Mouse (Mus musculus) forebrain, embryonic 14.5 days (tissue): Measurements from ENCODE around the gene Ikzf1. TPM values are rescaled to one million over a fixed set of nuclear protein-coding genes. Genes with fewer than 3 reads are reported as not detected.
A peak's percentile ranks its signal among the peaks of the same experiment; 100 is the strongest.

Experiments
- ATAC-seq: fragments of 200-750 bp; cut with Nextera tagmentation; 2 replicates; pipeline ENCODE4 v1.8.0; 2017; ENCODE audit warnings: mild to moderate bottlenecking, moderate library complexity
- DNase-seq: peaks from one replicate; pipeline ENCODE4 v3.0.0-alpha.2; 2015; ENCODE audit warnings: low spot score
- H3K27ac ChIP-seq: fragments of 300-500 bp; sonication (generic); 2 replicates; pipeline ENCODE4 v1.5.1; 2014; ENCODE audit warnings: low read depth, mild to moderate bottlenecking, control low read depth, low read length, moderate library complexity
- H3K27me3 ChIP-seq: fragments of 300-500 bp; sonication (generic); replicated peaks from 2 replicates; pipeline ENCODE4 v1.6.1; 2014; ENCODE audit warnings: low read length, control low read depth, mixed read lengths; ENCODE audit not compliant: control insufficient read depth, insufficient read depth
- H3K36me3 ChIP-seq: fragments of 300-500 bp; sonication (generic); 2 replicates; pipeline ENCODE4 v1.6.1; 2014; ENCODE audit warnings: low read length, control low read depth; ENCODE audit not compliant: control insufficient read depth, insufficient read depth
- H3K4me1 ChIP-seq: fragments of 300-500 bp; sonication (generic); 2 replicates; pipeline ENCODE4 v1.6.1; 2014; ENCODE audit warnings: antibody characterized with exemption, low read length, control low read depth; ENCODE audit not compliant: control insufficient read depth, insufficient read depth
- H3K4me2 ChIP-seq: fragments of 300-500 bp; sonication (generic); 2 replicates; pipeline ENCODE4 v1.6.1; 2014; ENCODE audit warnings: mild to moderate bottlenecking, control low read depth, low read length
- H3K4me3 ChIP-seq: fragments of 300-500 bp; sonication (generic); 2 replicates; pipeline ENCODE4 v1.5.1; 2014; ENCODE audit warnings: low read depth, low read length, control low read depth
- H3K9ac ChIP-seq: fragments of 300-500 bp; sonication (generic); 2 replicates; pipeline ENCODE4 v1.6.1; 2014; ENCODE audit warnings: mild to moderate bottlenecking, low read length, control low read depth, moderate library complexity
- H3K9me3 ChIP-seq: fragments of 300-500 bp; sonication (generic); replicated peaks from 2 replicates; pipeline ENCODE4 v1.6.1; 2016; ENCODE audit warnings: low read length, control low read depth, mixed read lengths; ENCODE audit not compliant: control insufficient read depth
- WGBS: fragments of 180-500 bp; shearing (Covaris S2); extraction: QIAGEN DNeasy Blood & Tissue Kit; methylation state at CpG from one replicate; pipeline ENCODE4 v1.1.7; 2014; 5-methylcytosine and 5-hydroxymethylcytosine counted together
- polyA plus RNA-seq: library from polyadenylated mRNA; unstranded; fragments of >200 nt; fragmentation: Nextera tagmentation; extraction: Ambion mirVana; gene quantifications from 2 replicates; pipeline ENCODE4 v1.2.1, GENCODE M21; 2014

The Ikzf1 gene
- polyA plus RNA-seq, 1 experiment from 2014 or later, result 1.9 TPM

DNA sequence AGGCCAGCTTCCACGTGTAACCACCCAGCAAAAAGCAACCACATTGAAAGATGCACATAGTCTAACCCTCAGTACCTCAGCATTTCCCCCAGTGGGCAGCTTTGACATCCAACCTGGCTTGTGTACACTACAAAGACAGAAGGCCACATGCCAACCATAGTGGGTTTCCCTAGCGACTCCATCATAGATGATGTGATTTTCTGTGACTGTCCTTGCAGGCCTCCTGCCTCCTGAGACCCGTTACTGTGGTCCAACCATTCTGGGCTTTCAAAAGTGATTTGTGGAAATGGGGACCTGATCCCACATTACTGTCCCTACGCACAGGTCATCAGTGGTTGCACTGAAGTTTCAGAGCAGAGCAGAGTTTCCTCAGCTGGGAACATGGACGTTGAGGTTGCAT, 90.1 kb downstream of the Ikzf1 start:
- ATAC-seq (no peak), DNase-seq (no peak)
- H3K36me3 ChIP-seq, result no peaks in the 10 kb centered on the region
- no peak overlapping the region for H3K4me2 ChIP-seq
- H3K4me1 ChIP-seq, result no peaks in the 10 kb centered on the region
- H3K9ac ChIP-seq, result no peak overlapping the region
- WGBS, result 86% methylated on average over 5 of the region's 5 CpGs
- no peaks in the 10 kb centered on the region for H3K27me3 ChIP-seq
- H3K9me3 ChIP-seq, result no peaks in the 10 kb centered on the region
- no peak overlapping the region for H3K27ac ChIP-seq
- H3K4me3 ChIP-seq, result no peak overlapping the region

DNA sequence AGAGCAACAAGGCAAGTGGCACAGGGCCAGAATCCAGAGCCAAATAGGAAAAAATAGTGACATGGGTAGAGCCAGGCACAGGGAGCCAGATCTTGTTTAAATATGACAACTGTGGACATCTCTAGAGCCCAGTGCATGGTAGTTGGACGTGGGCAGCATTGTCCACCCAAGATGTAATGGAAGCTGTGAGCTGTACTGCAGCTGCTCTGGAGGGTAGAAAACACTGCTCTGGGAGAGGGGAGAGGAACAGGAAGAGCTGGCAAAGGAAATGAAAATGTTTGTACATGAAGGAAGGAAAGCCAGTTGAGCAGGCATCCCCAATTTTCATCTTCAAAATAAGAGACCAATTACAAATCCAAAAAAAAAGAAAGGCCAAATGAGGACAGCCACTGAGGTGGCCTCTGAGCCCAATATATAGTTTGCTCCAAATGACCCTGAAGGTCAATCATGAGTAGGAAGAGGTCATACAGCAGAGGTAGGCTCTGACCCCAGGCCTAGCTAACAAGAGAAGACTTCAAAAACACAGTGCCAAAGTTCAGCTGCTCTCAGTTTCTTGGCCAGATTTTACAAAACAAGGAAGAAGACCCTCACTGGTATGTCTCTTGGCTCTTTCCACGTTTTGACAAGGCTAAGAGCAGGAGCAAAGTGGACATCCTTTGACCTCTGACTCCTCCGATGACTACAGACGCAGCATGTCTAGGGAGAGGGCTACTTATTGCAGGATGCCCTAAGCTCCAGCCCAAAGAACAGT, 91.4 kb downstream of the Ikzf1 start:
- H3K4me3 ChIP-seq, result no peak overlapping the region
- no peak overlapping the region for H3K4me2 ChIP-seq
- H3K4me1 ChIP-seq, result no peaks in the 10 kb centered on the region
- no peaks in the 10 kb centered on the region for H3K27me3 ChIP-seq
- WGBS, result 73% methylated on average over 4 of the region's 4 CpGs
- no peak overlapping the region for H3K27ac ChIP-seq
- DNase-seq (no peak), ATAC-seq (no peak)
- no peaks in the 10 kb centered on the region for H3K36me3 ChIP-seq
- H3K9me3 ChIP-seq, result no peaks in the 10 kb centered on the region
- H3K9ac ChIP-seq, result no peak overlapping the region

DNA sequence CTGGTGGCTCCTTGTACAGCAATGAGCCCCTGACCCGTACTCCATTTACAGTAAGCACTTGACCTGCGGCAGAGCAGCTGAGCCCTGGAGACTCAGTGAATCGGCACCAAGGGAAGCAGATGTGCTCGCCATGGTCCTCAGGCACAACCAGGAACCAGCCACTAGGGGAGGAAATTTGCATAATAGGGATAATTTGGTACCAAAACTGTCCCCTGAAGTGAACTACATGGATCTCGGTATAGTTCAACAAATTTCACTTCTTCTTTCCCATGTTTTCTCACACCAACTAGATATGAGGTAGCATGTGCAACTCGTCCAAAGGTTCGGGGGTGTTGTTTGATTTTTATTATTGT, 92.0 kb downstream of the Ikzf1 start:
- H3K27me3 ChIP-seq, result no peaks in the 10 kb centered on the region
- no peak overlapping the region for H3K4me2 ChIP-seq
- WGBS, result 85% methylated on average over 7 of the region's 7 CpGs
- H3K4me1 ChIP-seq, result no peaks in the 10 kb centered on the region
- no peak overlapping the region for H3K9ac ChIP-seq
- no peak overlapping the region for H3K4me3 ChIP-seq
- ATAC-seq (no peak), DNase-seq (no peak)
- no peaks in the 10 kb centered on the region for H3K36me3 ChIP-seq
- H3K27ac ChIP-seq, result no peak overlapping the region
- H3K9me3 ChIP-seq, result no peaks in the 10 kb centered on the region

DNA sequence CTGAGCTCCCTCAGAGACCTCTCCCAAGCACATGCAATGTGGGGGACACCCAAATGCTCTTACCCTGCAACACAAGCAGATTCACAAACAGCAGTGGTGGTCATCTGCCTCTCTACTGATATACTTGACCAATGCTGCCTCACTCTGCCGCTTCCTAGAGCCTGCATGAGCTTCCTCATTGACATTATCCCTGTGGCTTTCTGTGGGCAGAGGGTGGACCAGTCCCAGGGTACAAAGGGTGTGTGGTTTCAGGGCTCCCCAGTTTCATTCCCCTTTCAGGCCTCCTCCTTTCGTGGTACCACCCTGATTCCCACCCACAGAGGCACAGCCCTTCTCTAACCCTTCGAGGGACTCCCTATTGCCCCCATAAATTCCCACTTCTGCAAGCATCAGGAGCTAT, 92.4 kb downstream of the Ikzf1 start:
- Histone ChIP-seq H3K9me3 (no peaks in the 10 kb centered on the region), H3K4me3 (no peak overlapping the region), H3K27me3 (no peaks in the 10 kb centered on the region), H3K9ac (no peak overlapping the region), H3K27ac (no peak overlapping the region), H3K4me1 (no peaks in the 10 kb centered on the region), H3K4me2 (no peak overlapping the region), H3K36me3 (no peaks in the 10 kb centered on the region)
- ATAC-seq (no peak), DNase-seq (no peak)
- WGBS, result 76% methylated on average over 3 of the region's 3 CpGs

DNA sequence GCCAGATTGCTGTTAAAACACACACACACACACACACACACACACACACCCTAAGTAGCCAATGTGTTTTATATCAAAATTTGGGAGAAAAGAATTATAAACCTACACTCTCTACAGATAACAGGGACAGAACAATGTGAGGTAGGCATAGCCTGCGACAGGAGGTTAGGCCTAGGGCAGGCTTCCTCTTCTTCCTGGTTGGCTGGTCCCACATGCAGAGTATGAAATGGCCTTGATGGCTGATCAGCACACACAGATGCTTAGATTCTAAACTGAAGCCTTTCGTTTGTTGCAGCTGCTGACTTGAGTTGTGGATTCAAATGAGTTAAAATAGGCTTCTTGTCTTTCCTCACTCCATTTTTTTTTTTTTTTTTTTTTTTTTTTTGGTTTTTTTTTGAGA, 93.0 kb downstream of the Ikzf1 start:
- no peak overlapping the region for H3K27ac ChIP-seq
- DNase-seq (no peak), ATAC-seq (no peak)
- no peak overlapping the region for H3K9ac ChIP-seq
- H3K4me1 ChIP-seq, result no peaks in the 10 kb centered on the region
- H3K9me3 ChIP-seq, result no peaks in the 10 kb centered on the region
- 89% methylated on average over 2 of the region's 2 CpGs for WGBS
- H3K36me3 ChIP-seq, result no peaks in the 10 kb centered on the region
- no peak overlapping the region for H3K4me3 ChIP-seq
- no peaks in the 10 kb centered on the region for H3K27me3 ChIP-seq
- no peak overlapping the region for H3K4me2 ChIP-seq

DNA sequence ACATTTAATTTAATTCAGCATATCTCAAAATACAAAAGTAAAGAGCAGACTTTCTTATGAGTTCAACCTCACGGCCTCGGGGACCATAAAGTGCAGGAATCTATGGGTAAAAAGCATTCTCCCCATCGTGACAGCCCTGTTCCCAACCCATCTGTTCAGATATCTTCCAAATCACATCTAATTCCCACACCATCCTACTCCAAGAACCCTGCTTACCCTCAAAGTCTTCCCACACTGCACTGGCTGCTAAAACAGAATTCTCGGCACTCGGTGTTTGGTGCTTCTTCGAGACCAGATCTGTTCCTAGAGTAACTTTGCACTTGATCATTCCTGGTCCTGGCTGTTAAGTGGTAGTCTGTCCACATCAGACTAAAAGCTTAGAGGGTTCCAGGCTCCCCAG, 93.5 kb downstream of the Ikzf1 start:
- Histone ChIP-seq H3K4me3 (no peak overlapping the region), H3K27me3 (no peaks in the 10 kb centered on the region), H3K27ac (no peak overlapping the region), H3K36me3 (no peaks in the 10 kb centered on the region), H3K9ac (no peak overlapping the region), H3K4me1 (no peaks in the 10 kb centered on the region), H3K4me2 (no peak overlapping the region), H3K9me3 (no peaks in the 10 kb centered on the region)
- ATAC-seq (no peak), DNase-seq (no peak)
- 92% methylated on average over 6 of the region's 6 CpGs for WGBS

DNA sequence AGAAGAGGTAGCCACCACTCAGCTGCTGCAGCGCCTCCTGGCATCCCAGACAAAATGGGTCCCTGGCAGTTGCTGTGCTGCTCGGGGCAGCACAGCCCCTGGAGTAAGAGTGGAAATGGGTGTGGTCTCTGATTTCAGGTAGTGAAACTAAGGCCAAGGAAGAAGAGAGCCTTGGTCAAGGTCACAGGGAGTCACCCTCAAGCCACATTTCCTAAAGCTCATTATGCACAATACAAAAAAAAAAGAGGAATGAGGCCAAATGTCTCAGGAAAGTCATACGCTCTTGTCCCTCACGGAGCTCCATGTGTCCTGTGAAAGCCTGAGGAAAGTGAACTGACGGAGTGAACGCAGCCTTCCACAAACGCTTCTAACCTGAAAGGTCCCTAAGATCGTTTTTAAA, 96.9 kb downstream of the Ikzf1 start:
- H3K4me2 ChIP-seq, result no peak overlapping the region
- H3K9me3 ChIP-seq, result no peaks in the 10 kb centered on the region
- no peak for ATAC-seq
- H3K27me3 ChIP-seq, result no peaks in the 10 kb centered on the region
- H3K36me3 ChIP-seq, result no peaks in the 10 kb centered on the region
- H3K27ac ChIP-seq, result no peak overlapping the region
- WGBS, result 81% methylated on average over 8 of the region's 8 CpGs
- no peaks in the 10 kb centered on the region for H3K4me1 ChIP-seq
- no peak for DNase-seq
- H3K9ac ChIP-seq, result no peak overlapping the region
- H3K4me3 ChIP-seq, result no peak overlapping the region

DNA sequence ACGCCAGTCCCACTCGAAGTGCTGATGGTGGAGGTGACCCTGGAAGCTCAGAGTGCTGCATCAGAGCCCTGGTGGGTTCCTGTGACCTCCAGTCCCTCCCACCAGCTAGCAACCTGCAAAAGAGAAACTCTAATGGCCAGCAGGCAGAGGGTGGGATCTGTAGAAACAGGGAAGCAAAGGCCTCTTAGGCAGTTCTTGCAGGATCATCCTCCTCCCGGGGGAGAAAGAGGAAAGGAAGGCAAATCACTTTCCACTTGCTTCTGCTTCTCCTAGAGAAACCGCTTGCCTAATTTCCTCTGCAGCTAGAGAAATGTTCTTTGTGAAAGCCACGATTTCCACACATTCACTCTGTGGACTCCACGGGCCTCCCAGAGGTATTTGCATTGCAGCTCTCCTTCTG, 100.7 kb downstream of the Ikzf1 start:
- WGBS, result 72% methylated on average over 6 of the region's 6 CpGs
- H3K4me1 ChIP-seq, result no peaks in the 10 kb centered on the region
- no peak overlapping the region for H3K4me3 ChIP-seq
- no peak overlapping the region for H3K27ac ChIP-seq
- H3K9me3 ChIP-seq, result no peaks in the 10 kb centered on the region
- H3K36me3 ChIP-seq, result no peaks in the 10 kb centered on the region
- H3K4me2 ChIP-seq, result no peak overlapping the region
- H3K27me3 ChIP-seq, result no peaks in the 10 kb centered on the region
- ATAC-seq (no peak), DNase-seq (no peak)
- H3K9ac ChIP-seq, result no peak overlapping the region

DNA sequence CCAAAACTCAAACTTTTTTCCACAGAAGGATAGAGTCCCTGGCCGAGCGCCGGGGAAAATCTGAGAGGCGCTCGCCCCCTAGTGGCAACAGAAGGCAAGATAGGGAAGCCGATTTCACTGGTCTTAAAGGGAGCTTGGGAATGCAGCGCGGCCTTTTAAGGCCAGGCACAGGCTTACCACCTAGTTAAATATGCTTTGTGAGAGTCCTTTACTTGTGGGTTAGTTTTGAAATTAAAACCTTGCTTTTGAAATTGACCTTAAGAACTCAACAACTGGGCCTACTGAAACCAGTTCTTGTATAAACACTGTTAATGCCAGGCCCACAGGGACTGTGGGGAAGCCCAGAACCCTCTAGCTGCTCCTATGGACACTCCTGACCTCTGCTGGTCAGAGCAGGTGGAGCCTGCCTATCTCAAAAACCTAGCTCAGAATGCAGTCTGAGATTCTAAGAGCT, 103.7 kb downstream of the Ikzf1 start:
- Histone ChIP-seq H3K4me2 (0 out of 2 replicates have a peak overlapping the region, but pooled peaks have one; percentile 28), H3K36me3 (no peaks in the 10 kb centered on the region), H3K4me3 (no peak overlapping the region), H3K4me1 (no peaks in the 10 kb centered on the region), H3K9me3 (no peaks in the 10 kb centered on the region), H3K27ac (no peak overlapping the region), H3K27me3 (no peaks in the 10 kb centered on the region), H3K9ac (no peak overlapping the region)
- DNase-seq, result peak; percentile 88
- under 1% methylated on average over 8 of the region's 8 CpGs for WGBS
- ATAC-seq, result peak; percentile 95
